Mouse (Mus musculus) inflammation-experienced regulatory T-cells (primary cell): ENCODE measurements around the gene Chst2. TPM values are rescaled to one million over a fixed set of nuclear protein-coding genes. Genes with fewer than 3 reads are reported as not detected.

Source experiments
- polyA plus RNA-seq, 2 experiments: library from polyadenylated mRNA; unstranded; fragments of 100-300 nt; shearing (Covaris generic); gene quantifications; one replicate each; pipeline ENCODE4 v1.2.1; 2017

Gene Chst2
- 10 to 100 TPM in 1 of 2 experiments, 1 to 10 TPM in 1; 8.8 to 20.7 TPM for polyA plus RNA-seq

DNA sequence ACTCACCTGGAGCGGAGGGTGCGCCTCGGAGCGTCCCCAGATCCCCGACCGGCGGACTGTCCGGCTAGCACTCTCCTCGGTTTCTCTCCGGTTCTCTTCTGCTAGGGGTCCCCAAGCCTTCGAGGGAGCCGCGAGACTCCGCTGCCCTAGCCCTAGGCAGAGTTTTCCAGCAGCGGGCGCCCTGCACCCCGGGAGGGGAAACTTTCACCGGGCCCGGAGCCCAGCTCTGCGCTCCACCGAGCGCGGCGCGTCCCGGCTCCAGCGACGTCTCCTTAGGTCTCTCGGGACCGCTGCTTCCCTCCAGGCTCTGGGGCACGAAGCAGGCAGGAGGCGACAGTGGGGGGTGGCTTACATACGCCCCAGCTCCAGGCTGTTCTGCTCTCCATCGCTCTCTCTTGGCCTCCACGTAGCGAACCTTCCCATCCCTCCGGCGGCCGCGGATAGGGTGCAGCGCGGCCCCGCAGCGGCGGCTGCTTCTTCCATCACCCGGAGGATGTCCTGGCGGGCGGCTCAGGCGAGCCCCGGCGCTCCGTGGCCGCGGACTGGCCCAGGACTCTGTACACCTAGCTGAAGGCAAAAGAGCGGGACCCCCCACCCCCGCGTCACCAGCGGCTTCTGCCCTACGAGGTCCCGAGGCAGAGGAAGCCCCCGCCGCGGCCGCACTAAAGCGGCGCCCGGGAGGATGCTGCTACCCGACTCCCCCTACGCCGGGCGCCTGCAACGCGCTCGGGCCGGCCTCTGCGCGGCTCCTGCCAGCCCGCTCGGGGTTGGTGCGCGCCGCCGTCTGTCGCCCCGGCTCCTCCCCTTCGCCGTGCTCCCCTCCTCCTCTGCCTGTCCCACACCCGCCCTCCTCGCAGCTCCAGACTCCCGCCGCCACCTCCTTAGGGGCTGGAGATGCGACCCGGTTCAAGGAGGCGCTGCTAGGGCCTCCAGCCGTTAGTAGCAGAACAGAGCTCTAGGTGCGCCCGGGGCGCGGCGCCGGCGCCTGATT lies at the start of gene Chst2:
Gene Chst2, minus strand, starts transcription at position 152 of the 991 bp plus-strand sequence.

Other genes with a start within 250 kb of the Chst2 start
- gene U2surp, start 105.3 kb upstream of the Chst2 start, polyA plus RNA-seq = 100 to 1,000 TPM; 129 to 144 TPM
- under 1 TPM; 0.05 to 0.69 TPM for gene Paqr9, start 152.9 kb upstream of the Chst2 start, polyA plus RNA-seq
- gene Pcolce2, start 230.9 kb upstream of the Chst2 start, polyA plus RNA-seq = 1 to 10 TPM in 1 of 2 experiments, under 1 TPM in 1; 0.08 to 1.2 TPM